Mouse (Mus musculus) liver, adult 2 months (tissue): ENCODE measurements at regions not wholly inside any gene's neighbourhood (a gene's known extent, or its start where the extent isn't known, plus 50 kb on each side); places are given as distances from the start of the nearest gene placed in this dataset.

Source experiments
- CTCF ChIP-seq: fragments of 200-500 bp; IDR thresholded peaks from 2 replicates; pipeline ENCODE4 v1.5.1; 2011; ENCODE audit warnings: low read depth, low read length, control low read depth
- POLR2A ChIP-seq: fragments of 200-500 bp; IDR thresholded peaks from 2 replicates; pipeline ENCODE4 v1.6.1; 2011; ENCODE audit warnings: low read length, control low read depth; ENCODE audit not compliant: insufficient read depth; ENCODE audit errors: extremely low read depth

DNA sequence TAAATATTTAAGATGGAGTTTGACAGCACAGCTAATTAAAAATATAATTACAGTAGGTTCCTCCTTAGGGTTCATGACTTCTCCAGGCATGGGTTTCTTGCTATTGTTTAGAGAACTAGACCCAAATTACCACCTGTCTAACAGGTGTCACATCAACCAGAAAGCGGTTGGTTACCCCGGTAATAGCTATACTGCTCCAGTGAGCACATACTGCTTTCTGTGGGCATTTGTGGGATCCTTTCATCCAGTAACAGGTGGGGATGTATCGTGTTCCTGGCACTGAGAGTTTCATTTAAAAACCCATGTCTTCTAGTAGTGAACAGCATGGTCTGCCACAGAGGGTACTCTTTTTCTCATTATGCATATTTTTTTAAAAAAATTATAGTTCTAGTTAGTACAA lies 455.1 kb downstream of the Gabrg1 start:
- TF ChIP-seq POLR2A (no peak), CTCF (no peak)
